8 mouse cellular contexts compared by ENCODE assay signal in the genomic region with DNA sequence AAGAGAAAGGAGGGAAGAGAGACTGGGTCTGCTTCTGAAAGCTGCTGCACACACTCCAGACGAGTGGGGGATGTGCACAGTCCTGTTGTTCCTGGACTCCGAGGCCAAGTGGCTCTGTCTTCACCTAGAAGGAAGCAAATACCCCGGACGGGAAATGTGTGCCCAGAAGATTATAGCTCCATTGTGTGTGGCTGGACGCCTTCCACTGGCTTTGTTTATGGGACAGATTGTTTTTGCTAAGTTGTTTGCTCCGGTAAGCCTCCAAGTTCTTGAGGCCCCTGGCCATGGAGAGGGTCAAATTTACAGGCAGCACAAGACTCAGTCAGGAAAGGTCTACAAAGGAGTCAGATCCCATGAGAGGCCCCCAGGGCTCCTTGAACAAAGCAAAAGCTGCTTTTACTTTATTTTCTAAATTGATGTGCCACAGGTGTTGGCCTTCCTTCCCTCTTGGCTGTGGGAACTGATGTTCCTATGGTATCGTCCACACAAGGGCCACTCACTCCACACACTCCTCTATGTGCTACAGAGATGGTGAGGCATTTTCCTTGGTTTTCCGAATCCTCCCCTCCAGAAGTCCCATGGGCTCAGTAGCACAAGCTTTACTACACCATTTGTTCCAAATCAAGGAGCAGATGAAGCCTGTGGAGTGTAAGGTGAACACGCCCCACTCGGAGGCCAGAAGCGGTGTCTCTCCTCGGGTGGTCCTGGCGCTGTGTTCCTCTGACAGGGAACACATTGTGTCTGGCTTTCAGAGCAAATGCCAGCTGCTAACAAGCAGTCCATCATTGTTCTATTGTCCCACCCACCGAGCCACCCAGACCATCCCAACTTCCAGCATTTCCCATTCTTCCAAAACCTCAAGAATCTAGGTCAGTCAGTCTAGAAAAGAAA. TPM values are rescaled to one million over a fixed set of nuclear protein-coding genes. Genes with fewer than 3 reads are reported as not detected.
DNase-seq lines count a peak whose midpoint lies in the region; ATAC-seq lines count a peak whose summit lies in the region.

No protein-coding gene starts in this region.

- H3K27ac ChIP-seq in heart, embryonic 16.5 days (ENCODE audit: low read length), result peak overlapping the region; percentile 76
- H3K27ac ChIP-seq in limb, embryonic 13.5 days, result no peak overlapping the region

- peak; percentile 21 for DNase-seq in ovary, adult 18-20 months (ENCODE audit: low spot score)
- DNase-seq in ovary, postnatal 10 days (ENCODE audit: low spot score), result no peak
- DNase-seq in retina, postnatal 1 day, result peak; percentile 91
- DNase-seq in frontal cortex, postnatal 14 days (ENCODE audit: low spot score in 2 of 2), result no peak
- no peak for DNase-seq in left cerebral cortex, adult 9 months (ENCODE audit: low spot score in 2 of 2)
- DNase-seq in right cerebral cortex, adult 2 months (ENCODE audit: low spot score in 2 of 2), result no peak

- 0 out of 2 replicates have a peak overlapping the region, but pooled peaks have one; percentile 5 for H3K4me2 ChIP-seq in heart, embryonic 16.5 days (ENCODE audit: low read depth, low read length)
- H3K4me2 ChIP-seq in limb, embryonic 13.5 days (replicated peaks), result no peak overlapping the region

- no peak overlapping the region for H3K9ac ChIP-seq in heart, embryonic 16.5 days (ENCODE audit: low read length)
- H3K9ac ChIP-seq in limb, embryonic 13.5 days, result no peak overlapping the region

- peak; percentile 88 for ATAC-seq in heart, embryonic 16.5 days (replicated peaks; ENCODE audit: extremely low read depth, insufficient read depth, low FRiP score)
- ATAC-seq in limb, embryonic 13.5 days (ENCODE audit: low FRiP score, low read depth), result peak; percentile 48; the same call in 1 of the 2 replicates

- peaks cover 2% of the 10 kb centered on the region; the same call in 1 of the 2 replicates for H3K4me1 ChIP-seq in heart, embryonic 16.5 days (ENCODE audit: control insufficient read depth, insufficient read depth, low read length)
- H3K4me1 ChIP-seq in limb, embryonic 13.5 days, result peaks cover 11% of the 10 kb centered on the region

- H3K27me3 ChIP-seq in heart, embryonic 16.5 days (ENCODE audit: control insufficient read depth, insufficient read depth, low read length), result no peaks in the 10 kb centered on the region
- no peaks in the 10 kb centered on the region for H3K27me3 ChIP-seq in limb, embryonic 13.5 days

- no peak overlapping the region for H3K4me3 ChIP-seq in heart, embryonic 16.5 days (ENCODE audit: low read length)
- no peak overlapping the region for H3K4me3 ChIP-seq in limb, embryonic 13.5 days

- H3K36me3 ChIP-seq in heart, embryonic 16.5 days (ENCODE audit: control insufficient read depth, insufficient read depth), result no peaks in the 10 kb centered on the region
- H3K36me3 ChIP-seq in limb, embryonic 13.5 days, result no peaks in the 10 kb centered on the region

- no peaks in the 10 kb centered on the region for H3K9me3 ChIP-seq in heart, embryonic 16.5 days (replicated peaks; ENCODE audit: control insufficient read depth, low read length)
- H3K9me3 ChIP-seq in limb, embryonic 13.5 days, result no peaks in the 10 kb centered on the region

- 52% methylated on average over 14 of the region's 14 CpGs for WGBS in heart, embryonic 16.5 days
- 39% methylated on average over 14 of the region's 14 CpGs for WGBS in limb, embryonic 13.5 days

RNA-seq across cellular contexts. Expression of a gene that starts 23.1 kb away (rescaled TPM):
- 12.7 and 13.7 TPM in 2 replicates for polyA plus RNA-seq in heart, embryonic 16.5 days (2015; fragmentation: Nextera tagmentation; extraction: Ambion mirVana)
- 23.0 and 24.0 TPM in 2 replicates for polyA plus RNA-seq in limb, embryonic 13.5 days (2015; fragmentation: Nextera tagmentation; extraction: Ambion mirVana)

Comparison
In these comparisons a context has a peak if more than half of its experiments do, and no peak if none do; other contexts are left out.
1. DNase-seq: peak in ovary, adult 18-20 months (single experiment) and retina, postnatal 1 day (single experiment); none in ovary, postnatal 10 days (single experiment), frontal cortex, postnatal 14 days (0 of 2), left cerebral cortex, adult 9 months (0 of 2) and right cerebral cortex, adult 2 months (0 of 2).